In genomic region chr19:5559631-5560456, GRCm38 (mm10) we compare ENCODE assay signal across 7 mouse cellular contexts. TPM values are rescaled to one million over a fixed set of nuclear protein-coding genes. Genes with fewer than 3 reads are reported as not detected.
DNase-seq lines count a peak whose midpoint lies in the region; ATAC-seq and TF ChIP-seq lines count a peak whose summit lies in the region.

No protein-coding gene starts in this region.

- TF ChIP-seq CTCF in forebrain, postnatal 0 days (IDR thresholded peaks at IDR 0.05; ENCODE audit: low read depth): no peak
- no peak for TF ChIP-seq CTCF in olfactory bulb, adult 2 months (IDR thresholded peaks at IDR 0.05; ENCODE audit: insufficient read depth, low read depth, low read length)

- no peak for TF ChIP-seq POLR2A in olfactory bulb, adult 2 months (IDR thresholded peaks at IDR 0.05; ENCODE audit: insufficient read depth, low read depth, low read length)

- H3K9me3 ChIP-seq in forebrain, postnatal 0 days (ENCODE audit: low read length): no peaks in the 10 kb centered on the region
- H3K9me3 ChIP-seq in limb, embryonic 12.5 days: no peaks in the 10 kb centered on the region

- peak overlapping the region; percentile 44 for H3K9ac ChIP-seq in forebrain, postnatal 0 days
- H3K9ac ChIP-seq in limb, embryonic 12.5 days (replicated peaks): peak overlapping the region; percentile 47

- no peaks in the 10 kb centered on the region; the same call in 1 of the 2 replicates for H3K4me1 ChIP-seq in forebrain, postnatal 0 days (ENCODE audit: insufficient read depth)
- H3K4me1 ChIP-seq in limb, embryonic 12.5 days (replicated peaks): peaks cover 22% of the 10 kb centered on the region
- H3K4me1 ChIP-seq in olfactory bulb, adult 2 months (ENCODE audit: control insufficient read depth, insufficient read depth, low read length): peaks cover 15% of the 10 kb centered on the region

- H3K27me3 ChIP-seq in forebrain, postnatal 0 days (ENCODE audit: insufficient read depth, low read length): peaks cover 54% of the 10 kb centered on the region
- peaks cover 99% of the 10 kb centered on the region for H3K27me3 ChIP-seq in limb, embryonic 12.5 days

- ATAC-seq in forebrain, postnatal 0 days: no peak
- no peak for ATAC-seq in limb, embryonic 12.5 days (ENCODE audit: insufficient number of reproducible peaks, insufficient read depth, low FRiP score, low TSS enrichment, low read depth)

- DNase-seq in urinary bladder, postnatal 25 days (ENCODE audit: low spot score): peak; percentile 23
- no peak for DNase-seq in urinary bladder, postnatal 4 days (ENCODE audit: low spot score in 2 of 2)
- peak; percentile 26 for DNase-seq in forebrain, postnatal 0 days
- no peak for DNase-seq in yolk sac, embryonic 10.5 days (ENCODE audit: low spot score)
- no peak for DNase-seq in cerebellum, postnatal 4 days (ENCODE audit: low spot score in 2 of 2)

- peak overlapping the region; percentile 39 for H3K4me3 ChIP-seq in forebrain, postnatal 0 days (ENCODE audit: low read depth, low read length)
- H3K4me3 ChIP-seq in limb, embryonic 12.5 days (replicated peaks): peak overlapping the region; percentile 41
- peak overlapping the region; percentile 25 for H3K4me3 ChIP-seq in olfactory bulb, adult 2 months (ENCODE audit: insufficient read depth, low read depth, low read length)

- 3% methylated on average over 69 of the region's 69 CpGs for WGBS in forebrain, postnatal 0 days
- WGBS in limb, embryonic 12.5 days: 1% methylated on average over 69 of the region's 69 CpGs
- WGBS in olfactory bulb, adult 2 months: 1% methylated on average over 69 of the region's 69 CpGs

- no peak overlapping the region for H3K27ac ChIP-seq in forebrain, postnatal 0 days (ENCODE audit: low read depth, low read length)
- H3K27ac ChIP-seq in limb, embryonic 12.5 days: no peak overlapping the region
- no peak overlapping the region for H3K27ac ChIP-seq in olfactory bulb, adult 2 months (ENCODE audit: insufficient read depth, low read depth, low read length)

- peak overlapping the region; percentile 68 for H3K4me2 ChIP-seq in forebrain, postnatal 0 days (ENCODE audit: low read depth)
- H3K4me2 ChIP-seq in limb, embryonic 12.5 days: peak overlapping the region; percentile 80

- H3K36me3 ChIP-seq in forebrain, postnatal 0 days (ENCODE audit: insufficient read depth): no peaks in the 10 kb centered on the region
- H3K36me3 ChIP-seq in limb, embryonic 12.5 days: no peaks in the 10 kb centered on the region

RNA-seq across cellular contexts. Expression of gene Ovol1, which starts 0.6 kb away (rescaled TPM):
- not detected in 2 replicates for total RNA-seq in forebrain, postnatal 0 days (2014; rRNA removed)
- polyA plus RNA-seq in forebrain, postnatal 0 days (2015; fragmentation: Nextera tagmentation; extraction: Ambion mirVana): 0.11 and 0.21 TPM in 2 replicates
- polyA plus RNA-seq in limb, embryonic 12.5 days (2016; fragmentation: Nextera tagmentation; extraction: Ambion mirVana): 1.2 TPM in 2 replicates
- not detected in 2 replicates for polyA plus RNA-seq in olfactory bulb, adult 2 months (2012; ENCODE audit: insufficient read depth, insufficient read length, low replicate concordance, missing spikeins)

RNA-seq across cellular contexts. Expression of gene Ap5b1, which starts 8.0 kb away (rescaled TPM):
- 9.0 and 9.5 TPM in 2 replicates for total RNA-seq in forebrain, postnatal 0 days (2014; rRNA removed)
- 1.2 and 1.6 TPM in 2 replicates for polyA plus RNA-seq in forebrain, postnatal 0 days (2015; fragmentation: Nextera tagmentation; extraction: Ambion mirVana)
- polyA plus RNA-seq in limb, embryonic 12.5 days (2016; fragmentation: Nextera tagmentation; extraction: Ambion mirVana): 1.8 TPM in 2 replicates
- not detected in 2 replicates for polyA plus RNA-seq in olfactory bulb, adult 2 months (2012; ENCODE audit: insufficient read depth, insufficient read length, low replicate concordance, missing spikeins)

RNA-seq across cellular contexts. Expression of gene Rnaseh2c, which starts 41.8 kb away (rescaled TPM):
- 29.0 and 34.1 TPM in 2 replicates for total RNA-seq in forebrain, postnatal 0 days (2014; rRNA removed)
- 49.8 and 59.9 TPM in 2 replicates for polyA plus RNA-seq in forebrain, postnatal 0 days (2015; fragmentation: Nextera tagmentation; extraction: Ambion mirVana)
- polyA plus RNA-seq in limb, embryonic 12.5 days (2016; fragmentation: Nextera tagmentation; extraction: Ambion mirVana): 171 and 193 TPM in 2 replicates
- polyA plus RNA-seq in olfactory bulb, adult 2 months (2012; ENCODE audit: insufficient read depth, insufficient read length, low replicate concordance, missing spikeins): not detected in 2 replicates

RNA-seq across cellular contexts. Expression of gene Snx32, which starts 49.5 kb away (rescaled TPM):
- 77.7 and 85.6 TPM in 2 replicates for total RNA-seq in forebrain, postnatal 0 days (2014; rRNA removed)
- polyA plus RNA-seq in forebrain, postnatal 0 days (2015; fragmentation: Nextera tagmentation; extraction: Ambion mirVana): 64.1 and 68.1 TPM in 2 replicates
- polyA plus RNA-seq in limb, embryonic 12.5 days (2016; fragmentation: Nextera tagmentation; extraction: Ambion mirVana): 9.3 and 10.1 TPM in 2 replicates
- not detected in 2 replicates for polyA plus RNA-seq in olfactory bulb, adult 2 months (2012; ENCODE audit: insufficient read depth, insufficient read length, low replicate concordance, missing spikeins)

RNA-seq across cellular contexts. Expression of gene Kat5, which starts 50.2 kb away (rescaled TPM):
- total RNA-seq in forebrain, postnatal 0 days (2014; rRNA removed): 131 and 150 TPM in 2 replicates
- 62.8 and 72.6 TPM in 2 replicates for polyA plus RNA-seq in forebrain, postnatal 0 days (2015; fragmentation: Nextera tagmentation; extraction: Ambion mirVana)
- polyA plus RNA-seq in limb, embryonic 12.5 days (2016; fragmentation: Nextera tagmentation; extraction: Ambion mirVana): 56.3 and 60.1 TPM in 2 replicates
- polyA plus RNA-seq in olfactory bulb, adult 2 months (2012; ENCODE audit: insufficient read depth, insufficient read length, low replicate concordance, missing spikeins): not detected in 2 replicates

Comparison
In these comparisons a context has a peak if more than half of its experiments do, and no peak if none do; other contexts are left out.
1. DNase-seq: peak in urinary bladder, postnatal 25 days (single experiment) and forebrain, postnatal 0 days (single experiment); none in urinary bladder, postnatal 4 days (0 of 2), yolk sac, embryonic 10.5 days (single experiment) and cerebellum, postnatal 4 days (0 of 2).
2. RNA of gene Rnaseh2c, which starts 41.8 kb away (polyA plus RNA-seq): 171 to 193 TPM in limb, embryonic 12.5 days and 49.8 to 59.9 TPM in forebrain, postnatal 0 days; not detected in olfactory bulb, adult 2 months; every median in the first group is over 10 times any median in the second.
3. Peak in every context shown above with its lines, with median percentiles within 50 percentile points of each other: H3K4me3 ChIP-seq.